Mouse (Mus musculus) embryonic facial prominence, embryonic 12.5 days (tissue): ENCODE results near the gene Fryl. TPM values are rescaled to one million over a fixed set of nuclear protein-coding genes. Genes with fewer than 3 reads are reported as not detected.

Experiments used
- ATAC-seq: fragments of 200-750 bp; cut with Nextera tagmentation; 2 replicates; pipeline ENCODE4 v1.8.0; 2017; ENCODE audit not compliant: insufficient number of reproducible peaks, insufficient read depth, low FRiP score, low TSS enrichment
- H3K27ac ChIP-seq: fragments of 300-500 bp; sonication (generic); 2 replicates; pipeline ENCODE4 v1.5.1; 2016; ENCODE audit warnings: mild to moderate bottlenecking
- H3K27me3 ChIP-seq: fragments of 300-500 bp; sonication (generic); 2 replicates; pipeline ENCODE4 v1.6.1; 2016; ENCODE audit warnings: mild to moderate bottlenecking, moderate library complexity
- H3K36me3 ChIP-seq: fragments of 300-500 bp; sonication (generic); 2 replicates; pipeline ENCODE4 v1.6.1; 2016; ENCODE audit warnings: mild to moderate bottlenecking
- H3K4me1 ChIP-seq: fragments of 300-500 bp; sonication (generic); 2 replicates; pipeline ENCODE4 v1.6.1; 2016
- H3K4me2 ChIP-seq: fragments of 300-500 bp; sonication (generic); replicated peaks from 2 replicates; pipeline ENCODE4 v1.6.1; 2016; ENCODE audit warnings: mild to moderate bottlenecking, moderate library complexity
- H3K4me3 ChIP-seq: fragments of 300-500 bp; sonication (generic); 2 replicates; pipeline ENCODE4 v1.5.1; 2016; ENCODE audit warnings: mild to moderate bottlenecking
- H3K9ac ChIP-seq: fragments of 300-500 bp; sonication (generic); 2 replicates; pipeline ENCODE4 v1.6.1; 2016; ENCODE audit warnings: mild to moderate bottlenecking, moderate library complexity
- H3K9me3 ChIP-seq: fragments of 300-500 bp; sonication (generic); 2 replicates; pipeline ENCODE4 v1.6.1; 2016; ENCODE audit warnings: mild to moderate bottlenecking, moderate library complexity
- WGBS: fragments of 180-500 bp; shearing (Covaris S2); methylation state at CpG from one replicate; pipeline ENCODE4 v1.1.7; 2016; 5-methylcytosine and 5-hydroxymethylcytosine counted together
- polyA plus RNA-seq: library from polyadenylated mRNA; unstranded; fragments of >200 nt; fragmentation: Nextera tagmentation; extraction: Ambion mirVana; gene quantifications from 2 replicates; pipeline ENCODE4 v1.2.1, GENCODE M21; 2016

The Fryl gene
- polyA plus RNA-seq, 1 experiment from 2014 or later: 28.6 TPM

DNA sequence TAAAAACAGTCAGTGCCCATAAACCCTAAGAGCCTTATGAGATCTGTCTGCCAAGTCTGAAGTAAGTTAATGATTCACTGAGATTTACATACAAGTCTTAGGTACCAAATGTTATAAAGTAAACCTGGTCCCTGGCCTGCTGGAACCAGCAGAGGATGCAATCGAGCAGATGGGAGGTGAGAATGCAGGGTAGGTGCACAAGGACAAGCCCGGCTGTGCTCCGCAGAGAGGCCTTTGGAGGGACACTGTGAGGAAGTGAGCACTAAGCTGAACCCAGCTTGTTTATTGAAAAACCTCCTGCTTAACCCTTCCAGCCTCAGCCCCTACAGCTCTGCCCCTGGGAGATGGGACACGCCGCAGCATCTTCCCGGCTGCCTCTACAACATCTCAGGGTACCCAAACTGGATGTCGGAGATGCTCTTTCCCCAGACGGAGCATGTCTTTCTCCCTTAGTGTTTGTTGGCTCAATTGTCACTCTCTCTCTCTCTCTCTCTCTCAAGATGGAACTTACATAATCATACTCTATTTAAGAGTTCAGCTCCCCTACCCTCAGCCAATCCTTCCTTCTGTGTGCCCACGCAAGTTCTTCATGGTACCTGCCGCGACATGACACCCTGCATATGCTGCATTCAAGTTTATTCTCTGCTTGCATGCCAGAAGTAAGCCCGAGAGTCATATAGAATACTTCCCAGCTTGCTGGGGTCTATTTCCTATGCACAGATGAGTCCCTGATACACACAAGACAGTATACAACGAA is 136.3 kb downstream of the Fryl start:
- Histone ChIP-seq H3K9me3 (no peaks in the 10 kb centered on the region), H3K27ac (no peak overlapping the region), H3K4me3 (no peak overlapping the region), H3K27me3 (no peaks in the 10 kb centered on the region), H3K9ac (no peak overlapping the region), H3K4me2 (no peak overlapping the region), H3K4me1 (no peaks in the 10 kb centered on the region), H3K36me3 (peaks cover 14% of the 10 kb centered on the region; the same call in 1 of the 2 replicates)
- WGBS: 90% methylated on average over 13 of the region's 13 CpGs
- no peak for ATAC-seq

DNA sequence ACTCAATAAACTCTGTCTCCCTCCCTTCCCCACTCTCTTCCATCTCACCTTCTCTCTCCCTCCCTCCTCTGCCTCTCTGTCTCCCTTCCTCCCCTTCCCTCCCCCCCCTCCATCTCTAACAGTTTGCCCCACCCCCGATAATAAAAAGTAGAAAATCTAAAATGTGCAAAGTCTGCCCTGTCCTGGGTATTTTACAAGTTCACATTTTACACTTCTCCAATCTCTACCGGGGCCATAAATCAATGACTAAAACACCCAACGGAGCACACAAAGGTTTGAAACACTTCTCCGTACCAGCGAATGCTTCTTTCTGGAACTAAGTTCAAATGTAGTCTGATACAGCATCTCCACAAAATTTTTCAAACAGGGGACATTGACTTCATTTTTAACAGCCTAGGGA is 136.9 kb downstream of the Fryl start:
- H3K4me2 ChIP-seq: no peak overlapping the region
- no peak overlapping the region for H3K9ac ChIP-seq
- 89% methylated on average over 5 of the region's 5 CpGs for WGBS
- H3K27ac ChIP-seq: no peak overlapping the region
- ATAC-seq: no peak
- peaks cover 18% of the 10 kb centered on the region; the same call in 1 of the 2 replicates for H3K36me3 ChIP-seq
- H3K4me1 ChIP-seq: no peaks in the 10 kb centered on the region
- no peaks in the 10 kb centered on the region for H3K27me3 ChIP-seq
- no peaks in the 10 kb centered on the region for H3K9me3 ChIP-seq
- no peak overlapping the region for H3K4me3 ChIP-seq

DNA sequence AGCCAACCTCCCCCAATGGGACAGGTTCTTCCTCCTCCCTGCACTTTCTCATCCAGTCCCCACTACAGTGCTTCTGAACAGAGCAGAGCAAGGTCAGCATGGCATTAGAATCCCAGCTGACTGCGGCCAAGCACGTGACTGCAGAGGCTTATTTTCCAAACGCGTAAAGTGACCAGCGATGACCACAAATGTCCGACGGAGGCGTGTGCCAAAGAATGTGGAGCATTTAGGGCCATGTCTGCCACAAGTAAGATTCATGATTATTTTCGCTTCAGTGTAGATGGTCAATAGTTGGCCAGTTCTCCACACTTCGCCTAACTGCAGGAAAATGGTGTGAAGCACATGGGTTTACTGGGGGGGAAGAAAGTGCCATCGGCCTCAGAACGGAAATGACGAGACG is 137.6 kb downstream of the Fryl start:
- no peaks in the 10 kb centered on the region for H3K4me1 ChIP-seq
- no peaks in the 10 kb centered on the region for H3K27me3 ChIP-seq
- H3K27ac ChIP-seq: no peak overlapping the region
- H3K9ac ChIP-seq: no peak overlapping the region
- H3K4me3 ChIP-seq: no peak overlapping the region
- WGBS: 89% methylated on average over 14 of the region's 14 CpGs
- peaks cover 18% of the 10 kb centered on the region; the same call in 1 of the 2 replicates for H3K36me3 ChIP-seq
- H3K9me3 ChIP-seq: no peaks in the 10 kb centered on the region
- no peak for ATAC-seq
- no peak overlapping the region for H3K4me2 ChIP-seq

DNA sequence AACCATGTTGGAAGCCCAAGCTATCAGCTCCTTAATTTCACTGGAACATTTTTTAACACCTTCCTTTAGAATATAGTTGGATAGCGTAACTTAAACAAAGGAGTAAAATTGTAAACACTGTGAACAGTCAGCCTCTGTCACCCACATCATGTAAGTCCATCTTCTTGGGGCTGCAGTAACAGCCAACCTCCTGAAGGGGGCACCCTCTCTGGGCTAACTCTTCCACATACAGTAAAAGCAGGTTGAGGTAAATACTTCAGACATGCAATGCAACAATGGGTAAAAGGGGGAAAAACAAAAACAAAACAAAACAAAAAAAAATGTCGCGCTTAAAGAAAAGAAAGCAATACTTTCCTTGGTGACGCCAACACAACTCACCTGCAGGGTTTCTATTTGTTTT is 141.5 kb downstream of the Fryl start:
- no peak overlapping the region for H3K27ac ChIP-seq
- H3K36me3 ChIP-seq: peaks cover 17% of the 10 kb centered on the region
- WGBS: 91% methylated on average over 4 of the region's 4 CpGs
- H3K27me3 ChIP-seq: no peaks in the 10 kb centered on the region
- no peak overlapping the region for H3K4me3 ChIP-seq
- H3K9ac ChIP-seq: no peak overlapping the region
- H3K4me2 ChIP-seq: no peak overlapping the region
- H3K9me3 ChIP-seq: no peaks in the 10 kb centered on the region
- no peak for ATAC-seq
- H3K4me1 ChIP-seq: no peaks in the 10 kb centered on the region

DNA sequence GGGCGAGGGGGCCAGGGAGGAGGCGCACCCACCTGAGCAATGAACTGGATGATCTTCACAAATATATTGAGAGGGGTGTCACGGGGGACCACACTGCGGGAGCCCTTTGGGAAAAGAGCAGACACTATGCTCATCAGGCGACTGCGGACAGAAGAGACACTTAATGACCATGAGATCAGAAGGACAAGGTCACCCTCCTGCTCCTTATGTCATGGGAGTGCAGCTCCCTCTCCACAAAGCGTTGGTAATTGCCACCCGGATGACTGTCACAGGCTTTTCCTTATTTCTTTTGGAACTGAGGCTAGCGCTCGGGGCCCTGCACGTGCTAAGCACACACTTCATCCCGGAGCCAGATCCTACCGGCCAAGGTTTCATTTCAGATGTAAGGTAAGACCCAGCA is 144.1 kb downstream of the Fryl start:
- WGBS: 89% methylated on average over 13 of the region's 13 CpGs
- H3K36me3 ChIP-seq: peaks cover 35% of the 10 kb centered on the region
- no peak overlapping the region for H3K9ac ChIP-seq
- H3K9me3 ChIP-seq: no peaks in the 10 kb centered on the region
- H3K4me3 ChIP-seq: no peak overlapping the region
- no peaks in the 10 kb centered on the region for H3K4me1 ChIP-seq
- no peaks in the 10 kb centered on the region for H3K27me3 ChIP-seq
- ATAC-seq: no peak
- H3K4me2 ChIP-seq: no peak overlapping the region
- no peak overlapping the region for H3K27ac ChIP-seq

DNA sequence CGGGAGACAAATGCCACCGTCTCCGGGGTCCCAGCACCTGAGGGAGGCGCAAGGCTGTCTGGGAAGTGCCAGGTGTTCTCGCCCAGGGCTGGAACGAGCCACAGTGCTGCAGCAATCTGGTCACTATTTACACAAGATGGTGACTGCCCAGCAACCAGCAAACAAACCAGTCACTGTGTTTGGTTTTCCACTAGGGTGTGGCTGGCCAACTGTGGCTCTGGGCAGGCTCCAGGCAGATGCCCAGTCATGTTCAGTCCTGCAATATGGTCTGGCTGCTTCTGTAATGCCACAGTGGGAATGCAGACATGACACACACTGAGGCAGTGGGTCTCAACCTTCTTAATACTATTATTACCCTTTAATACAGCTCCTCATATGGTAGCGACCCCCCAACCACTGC is 152.8 kb downstream of the Fryl start:
- no peak overlapping the region for H3K27ac ChIP-seq
- H3K9ac ChIP-seq: no peak overlapping the region
- WGBS: 91% methylated on average over 7 of the region's 7 CpGs
- H3K4me2 ChIP-seq: no peak overlapping the region
- H3K4me3 ChIP-seq: no peak overlapping the region
- H3K27me3 ChIP-seq: no peaks in the 10 kb centered on the region
- H3K4me1 ChIP-seq: no peaks in the 10 kb centered on the region
- H3K9me3 ChIP-seq: no peaks in the 10 kb centered on the region
- peaks cover 47% of the 10 kb centered on the region for H3K36me3 ChIP-seq
- ATAC-seq: no peak

DNA sequence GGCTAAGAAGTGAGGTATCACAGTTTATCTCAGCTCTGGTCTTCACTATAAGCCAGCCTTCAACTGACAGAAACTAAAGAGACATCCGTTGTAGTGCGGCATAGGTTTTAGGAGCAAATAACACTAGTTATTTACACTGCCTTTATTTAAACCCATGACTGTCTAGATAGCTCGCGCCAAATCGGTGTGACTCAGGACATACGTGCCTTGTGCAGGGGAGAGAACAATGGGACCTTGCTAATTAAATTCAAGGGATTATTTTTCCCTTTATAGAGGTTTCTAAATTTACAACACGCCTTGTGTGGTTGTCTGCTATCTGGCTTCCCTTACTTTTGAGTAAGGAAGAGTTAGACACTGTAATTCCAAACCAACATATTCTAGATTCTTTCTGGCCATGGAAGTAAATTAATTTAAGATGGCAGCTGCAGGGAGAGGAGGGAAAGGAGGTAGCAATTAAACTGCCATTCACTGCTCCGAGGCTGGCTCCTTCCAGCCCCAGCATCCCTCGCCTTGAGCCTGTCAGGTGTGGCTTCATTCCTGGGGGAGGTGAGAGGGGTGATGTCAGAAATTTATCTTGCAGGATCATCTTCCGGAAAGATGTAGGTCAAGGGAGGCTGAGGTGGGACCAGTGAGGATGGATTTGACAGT is 154.0 kb downstream of the Fryl start:
- H3K9me3 ChIP-seq: no peaks in the 10 kb centered on the region
- H3K4me2 ChIP-seq: no peak overlapping the region
- no peak for ATAC-seq
- 66% methylated on average over 10 of the region's 10 CpGs for WGBS
- H3K4me3 ChIP-seq: no peak overlapping the region
- peaks cover 46% of the 10 kb centered on the region for H3K36me3 ChIP-seq
- H3K9ac ChIP-seq: no peak overlapping the region
- H3K27me3 ChIP-seq: no peaks in the 10 kb centered on the region
- H3K27ac ChIP-seq: no peak overlapping the region
- H3K4me1 ChIP-seq: no peaks in the 10 kb centered on the region

DNA sequence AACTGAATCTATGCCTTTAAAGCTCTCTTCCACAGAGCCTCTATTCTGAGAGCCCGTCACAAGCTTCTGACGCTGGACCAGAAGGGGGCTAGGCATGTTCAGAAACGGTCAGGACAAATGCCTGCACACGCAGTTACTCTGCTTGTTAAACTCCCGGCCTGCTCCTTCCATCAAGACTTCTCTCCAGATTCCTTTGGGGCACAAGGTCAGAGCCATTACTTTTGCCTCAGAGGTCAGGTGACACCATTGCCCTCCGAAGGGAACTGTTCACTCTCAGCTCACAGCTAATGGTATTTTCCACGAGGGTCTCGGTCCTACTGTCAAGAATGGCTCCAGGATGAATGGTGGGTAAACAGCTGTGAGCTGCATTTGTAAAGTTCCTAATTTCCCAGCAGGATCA is 164.2 kb downstream of the Fryl start:
- Histone ChIP-seq H3K9me3 (no peaks in the 10 kb centered on the region), H3K36me3 (peaks cover 45% of the 10 kb centered on the region), H3K4me3 (no peak overlapping the region), H3K9ac (no peak overlapping the region), H3K27me3 (no peaks in the 10 kb centered on the region), H3K27ac (no peak overlapping the region), H3K4me2 (no peak overlapping the region), H3K4me1 (no peaks in the 10 kb centered on the region)
- 54% methylated on average over 8 of the region's 8 CpGs for WGBS
- no peak for ATAC-seq

DNA sequence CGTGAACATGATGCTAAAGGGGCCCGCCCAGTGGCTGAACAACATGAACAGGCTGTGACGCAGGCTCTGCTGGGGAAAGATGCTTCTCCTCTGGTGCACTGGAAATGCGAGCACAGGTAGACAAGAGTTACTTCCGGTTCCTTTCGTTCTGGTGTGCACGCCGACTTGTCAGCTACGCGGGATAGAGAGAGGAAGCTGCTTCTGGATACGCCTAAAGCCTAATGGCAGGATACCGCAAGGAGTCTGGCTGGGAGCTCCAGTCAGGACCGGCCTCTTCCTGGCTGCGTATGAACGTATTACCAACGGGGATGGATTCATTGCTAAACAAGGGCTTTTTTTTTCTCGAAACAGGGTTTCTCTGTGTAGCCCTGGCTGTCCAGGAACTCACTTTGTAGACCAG is 167.3 kb downstream of the Fryl start:
- H3K4me3 ChIP-seq: no peak overlapping the region
- peaks cover 40% of the 10 kb centered on the region for H3K36me3 ChIP-seq
- H3K27ac ChIP-seq: no peak overlapping the region
- WGBS: 95% methylated on average over 17 of the region's 17 CpGs
- H3K27me3 ChIP-seq: no peaks in the 10 kb centered on the region
- H3K4me1 ChIP-seq: no peaks in the 10 kb centered on the region
- no peak overlapping the region for H3K4me2 ChIP-seq
- no peak overlapping the region for H3K9ac ChIP-seq
- H3K9me3 ChIP-seq: no peaks in the 10 kb centered on the region
- ATAC-seq: no peak

DNA sequence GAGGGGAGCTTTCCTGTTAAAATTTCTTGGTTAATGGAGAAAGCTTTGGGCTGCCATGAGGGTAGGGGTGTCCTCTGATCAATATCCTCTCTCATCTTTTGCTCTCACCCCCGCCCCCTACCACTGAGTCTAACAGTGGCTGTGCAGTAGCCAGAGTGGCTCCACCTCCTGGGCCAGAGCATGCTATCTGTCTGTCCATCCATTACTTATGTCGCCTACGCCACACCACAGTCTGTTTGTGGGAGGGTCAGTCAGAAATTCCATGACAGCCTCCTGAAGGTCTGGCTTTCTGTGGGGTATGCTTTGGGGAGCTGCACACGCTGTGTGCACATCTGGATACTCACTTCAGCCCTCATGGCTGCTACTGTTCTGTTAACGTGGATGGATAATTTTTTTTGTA is 174.9 kb downstream of the Fryl start:
- H3K4me3 ChIP-seq: no peak overlapping the region
- H3K36me3 ChIP-seq: peaks cover 51% of the 10 kb centered on the region
- H3K9ac ChIP-seq: no peak overlapping the region
- H3K4me1 ChIP-seq: no peaks in the 10 kb centered on the region
- no peaks in the 10 kb centered on the region for H3K27me3 ChIP-seq
- H3K27ac ChIP-seq: no peak overlapping the region
- ATAC-seq: no peak
- WGBS: 88% methylated on average over 5 of the region's 5 CpGs
- H3K9me3 ChIP-seq: no peaks in the 10 kb centered on the region
- no peak overlapping the region for H3K4me2 ChIP-seq

DNA sequence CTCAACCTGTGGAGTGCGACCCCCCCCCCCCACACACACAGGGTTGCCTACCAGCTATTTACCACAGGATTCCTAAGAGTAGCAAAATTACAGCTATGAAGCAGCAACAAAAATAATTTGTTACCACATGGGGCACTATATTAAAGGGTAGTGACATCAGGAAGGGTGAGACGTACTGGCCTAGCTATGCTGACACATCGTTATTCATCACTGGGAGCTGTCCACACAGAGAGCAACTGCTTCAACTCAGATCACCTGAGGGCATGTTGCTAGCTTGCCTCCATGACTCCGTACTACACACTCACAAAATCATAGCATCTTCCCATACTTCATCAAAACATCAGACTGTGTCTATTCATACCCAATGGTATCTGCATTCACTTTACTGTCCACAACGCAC is 176.6 kb downstream of the Fryl start:
- 86% methylated on average over 5 of the region's 5 CpGs for WGBS
- H3K9me3 ChIP-seq: no peaks in the 10 kb centered on the region
- no peak overlapping the region for H3K27ac ChIP-seq
- no peak for ATAC-seq
- H3K36me3 ChIP-seq: peaks cover 62% of the 10 kb centered on the region
- no peaks in the 10 kb centered on the region for H3K27me3 ChIP-seq
- H3K4me3 ChIP-seq: no peak overlapping the region
- H3K4me2 ChIP-seq: no peak overlapping the region
- no peaks in the 10 kb centered on the region for H3K4me1 ChIP-seq
- H3K9ac ChIP-seq: no peak overlapping the region

DNA sequence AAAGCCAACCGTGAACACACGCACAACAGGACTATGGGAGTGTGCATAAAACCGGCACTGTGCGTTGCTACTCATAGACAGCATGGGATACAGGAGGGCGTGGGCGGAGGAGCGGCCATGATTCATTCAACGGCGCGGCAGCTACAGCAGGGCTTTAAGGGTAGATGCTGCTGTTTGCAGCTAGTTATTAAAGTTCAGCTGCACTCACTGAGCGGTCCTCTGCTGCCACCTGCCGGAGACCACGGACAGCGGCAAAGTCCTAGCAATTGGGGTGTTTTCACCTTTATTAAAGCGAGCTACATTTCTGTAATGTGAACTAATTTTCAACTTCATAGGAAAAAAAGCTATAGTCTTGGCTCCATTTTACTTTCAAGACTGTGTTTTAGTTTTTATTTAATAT is 185.1 kb downstream of the Fryl start:
- Histone ChIP-seq H3K27me3 (no peaks in the 10 kb centered on the region), H3K9me3 (no peaks in the 10 kb centered on the region), H3K9ac (no peak overlapping the region), H3K4me3 (no peak overlapping the region), H3K36me3 (peaks cover 63% of the 10 kb centered on the region), H3K27ac (no peak overlapping the region), H3K4me2 (no peak overlapping the region), H3K4me1 (no peaks in the 10 kb centered on the region)
- 0 out of 2 replicates have a peak, but pooled peaks have one; percentile 69 for ATAC-seq
- 47% methylated on average over 15 of the region's 15 CpGs for WGBS
